Mouse (Mus musculus): Measurements from ENCODE around the gene Rrh.
A peak's percentile ranks its signal among the peaks of the same experiment; 100 is the strongest.

The Rrh gene

DNA sequence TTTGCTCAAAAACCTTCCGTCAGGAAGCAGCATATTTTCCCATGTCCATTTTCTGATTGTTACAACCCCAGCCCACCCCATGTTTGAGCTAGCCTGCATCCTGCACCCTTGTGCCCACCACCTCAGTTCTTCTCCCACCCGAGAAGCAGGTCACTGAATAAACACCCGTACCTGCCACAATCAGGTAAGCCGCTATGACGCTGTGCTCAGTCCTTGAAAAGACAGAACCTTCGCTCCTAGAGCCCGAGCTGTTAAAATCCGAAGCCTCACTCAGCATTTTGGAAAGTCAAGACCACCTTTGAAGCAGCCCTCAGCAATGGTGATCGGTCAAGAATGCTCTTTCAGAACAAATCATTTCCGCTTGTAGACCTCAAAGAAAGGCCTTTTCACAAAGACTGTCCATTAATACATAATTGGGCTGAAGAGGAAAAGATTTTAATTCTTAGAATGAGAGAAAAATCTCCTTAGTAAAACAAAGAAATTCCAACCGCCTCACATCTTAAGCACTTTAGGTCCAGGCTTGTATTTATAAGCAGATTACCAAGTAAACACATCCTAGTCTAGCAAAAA lies at the start of gene Rrh:
Rrh (minus strand) TSS at position 382 of the 570 bp plus-strand sequence.
- ATAC-seq (ENCODE audit: insufficient number of reproducible peaks, low FRiP score, low TSS enrichment) = no peak

DNA sequence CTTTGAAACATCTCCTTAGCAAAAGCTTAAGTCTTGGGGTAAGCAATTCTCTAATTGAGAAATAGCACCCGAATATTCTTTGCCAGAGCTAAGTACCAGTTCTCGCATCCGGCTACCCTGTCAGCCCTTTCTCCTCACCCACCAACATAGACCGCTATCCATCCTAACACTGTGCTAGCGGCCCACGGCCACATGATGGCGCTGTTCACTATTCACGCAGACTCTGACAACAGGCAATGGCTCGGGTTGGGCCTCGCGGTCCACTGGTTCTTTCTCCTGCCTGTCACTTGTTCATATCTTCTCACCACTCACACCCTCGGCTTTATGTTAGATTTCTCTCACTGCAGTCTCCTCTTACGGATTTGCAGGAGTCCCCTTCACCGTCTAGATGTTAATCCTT lies 41.3 kb upstream of the Rrh start:
- no peak for ATAC-seq (ENCODE audit: insufficient number of reproducible peaks, low FRiP score, low TSS enrichment)

DNA sequence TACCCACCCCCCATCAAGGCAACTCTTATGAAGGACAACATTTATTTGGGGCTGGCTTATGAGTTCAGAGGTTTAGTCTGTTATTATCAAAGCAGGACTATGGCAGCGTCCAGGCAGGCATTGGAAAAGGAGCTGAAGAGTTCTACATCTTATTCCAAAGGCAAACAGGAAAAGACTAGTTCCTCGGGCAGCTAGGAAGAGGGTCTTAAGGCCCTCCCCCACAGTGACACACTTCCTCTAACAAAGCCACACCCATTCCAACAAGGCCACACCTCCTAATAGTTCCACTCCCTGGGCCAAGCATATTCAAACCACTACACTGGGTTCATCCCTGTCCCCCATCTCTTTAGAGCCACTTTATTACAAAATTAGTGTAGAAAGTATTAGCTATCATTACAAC lies 40.2 kb upstream of the Rrh start:
- ATAC-seq (ENCODE audit: insufficient number of reproducible peaks, low FRiP score, low TSS enrichment) = no peak

DNA sequence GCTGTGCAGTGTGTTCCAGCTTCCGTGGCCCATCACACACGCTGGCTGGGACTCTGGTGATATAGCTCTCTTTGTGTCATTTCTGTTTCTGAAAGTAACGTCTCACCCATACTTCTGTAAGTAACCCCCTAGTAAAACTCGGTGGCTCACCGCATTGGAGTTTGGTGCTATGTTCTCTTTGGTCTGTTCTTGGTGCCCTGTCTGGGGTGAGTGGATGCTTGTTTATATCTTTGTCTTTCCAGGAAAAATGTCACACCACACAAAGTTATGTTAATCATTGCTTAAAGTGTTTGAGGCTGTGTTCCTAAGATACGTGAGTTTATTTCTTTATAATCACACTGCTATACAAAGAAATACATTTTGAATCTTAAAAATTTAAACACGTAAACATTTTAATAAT lies 24.5 kb upstream of the Rrh start:
- no peak for ATAC-seq (ENCODE audit: insufficient number of reproducible peaks, low FRiP score, low TSS enrichment)

DNA sequence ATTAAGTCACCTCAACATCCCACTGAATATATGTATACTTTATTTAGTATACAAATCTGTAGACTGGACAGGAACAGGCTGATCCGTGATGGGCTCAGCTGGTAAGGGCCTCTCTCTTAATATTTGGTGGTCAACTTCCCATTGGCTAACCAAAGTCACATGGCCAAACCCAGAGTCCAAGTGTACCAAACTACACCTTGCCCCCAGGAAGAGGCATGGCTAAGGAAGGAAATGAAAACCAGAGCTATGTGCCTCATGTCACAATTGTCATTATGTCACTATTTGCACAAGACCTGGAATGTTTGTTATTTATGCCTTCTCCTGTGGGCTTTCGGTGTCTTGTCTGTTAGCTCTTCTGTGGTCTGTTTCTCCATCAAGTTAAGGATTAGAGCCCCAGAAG lies 23.5 kb upstream of the Rrh start:
- ATAC-seq (ENCODE audit: insufficient number of reproducible peaks, low FRiP score, low TSS enrichment) = no peak

DNA sequence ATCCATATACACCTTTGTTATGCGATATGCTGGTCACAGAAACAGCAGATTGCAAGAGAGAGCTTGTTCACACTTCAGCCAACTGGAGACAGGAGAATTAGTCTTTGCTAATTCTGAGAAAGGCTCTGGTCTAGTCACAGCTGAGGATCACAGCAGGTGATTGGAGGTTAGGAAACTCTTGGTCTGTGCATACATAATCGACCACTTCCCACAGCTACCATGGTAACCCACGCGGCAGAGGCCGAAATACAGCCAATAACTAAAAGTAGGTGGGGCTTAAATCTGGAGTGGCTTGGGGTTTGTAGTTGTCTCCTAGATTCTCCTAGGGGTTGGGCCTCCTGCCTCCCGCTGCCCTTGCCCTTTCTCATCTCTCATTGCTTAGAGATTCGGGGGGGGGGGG lies 15.6 kb upstream of the Rrh start:
- ATAC-seq (ENCODE audit: insufficient number of reproducible peaks, low FRiP score, low TSS enrichment) = no peak

DNA sequence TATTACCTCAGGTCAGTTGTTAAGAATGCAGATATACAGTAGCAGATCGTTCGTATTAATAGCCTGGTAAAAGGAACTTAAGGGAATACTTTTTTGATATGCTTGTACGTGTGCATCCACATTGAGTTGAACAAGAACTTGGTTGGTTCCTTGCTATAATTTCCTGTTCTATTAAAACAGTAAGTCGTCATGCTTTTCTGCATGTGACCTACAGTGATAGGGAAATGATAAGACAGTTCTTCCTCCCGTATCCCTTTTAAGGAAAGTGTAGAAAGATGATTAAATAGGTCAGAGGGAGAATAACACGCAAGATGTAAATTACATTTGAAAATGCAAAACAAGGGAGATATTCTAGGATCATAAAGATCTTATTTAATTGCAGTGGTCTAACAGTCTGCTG lies 14.6 kb upstream of the Rrh start:
- ATAC-seq (ENCODE audit: insufficient number of reproducible peaks, low FRiP score, low TSS enrichment) = no peak

DNA sequence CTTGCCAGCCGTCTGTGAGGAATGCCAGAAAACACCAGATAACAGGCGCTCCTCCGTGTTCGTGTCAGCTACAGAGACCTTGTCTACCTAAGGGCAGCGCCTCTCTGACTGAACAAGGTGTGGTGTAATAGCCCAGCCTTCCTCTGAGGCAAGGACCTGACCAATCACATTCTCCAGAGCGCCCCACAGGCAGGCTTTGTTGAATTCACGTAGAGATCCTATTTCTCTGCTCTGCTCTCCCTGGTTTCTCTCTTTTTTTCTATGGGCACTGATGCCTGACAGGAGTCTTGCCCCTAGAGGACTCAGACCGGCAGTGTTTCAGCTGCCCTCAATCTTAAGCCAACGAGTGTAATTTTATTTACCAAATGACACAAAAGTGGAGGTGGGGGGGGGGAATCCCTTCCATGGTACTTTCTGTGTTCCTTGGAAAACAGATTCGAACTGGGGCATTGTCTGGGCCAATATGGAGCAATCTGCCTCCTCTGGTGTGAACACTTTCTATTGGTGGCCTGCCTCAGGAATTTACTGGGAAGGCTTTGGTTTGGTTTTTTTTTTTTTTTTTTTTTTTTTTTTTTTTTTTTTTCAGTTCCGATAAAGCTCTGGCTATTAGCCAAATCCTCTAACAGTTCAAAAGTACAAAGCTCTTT lies 13.8 kb upstream of the Rrh start:
- no peak for ATAC-seq (ENCODE audit: insufficient number of reproducible peaks, low FRiP score, low TSS enrichment)

DNA sequence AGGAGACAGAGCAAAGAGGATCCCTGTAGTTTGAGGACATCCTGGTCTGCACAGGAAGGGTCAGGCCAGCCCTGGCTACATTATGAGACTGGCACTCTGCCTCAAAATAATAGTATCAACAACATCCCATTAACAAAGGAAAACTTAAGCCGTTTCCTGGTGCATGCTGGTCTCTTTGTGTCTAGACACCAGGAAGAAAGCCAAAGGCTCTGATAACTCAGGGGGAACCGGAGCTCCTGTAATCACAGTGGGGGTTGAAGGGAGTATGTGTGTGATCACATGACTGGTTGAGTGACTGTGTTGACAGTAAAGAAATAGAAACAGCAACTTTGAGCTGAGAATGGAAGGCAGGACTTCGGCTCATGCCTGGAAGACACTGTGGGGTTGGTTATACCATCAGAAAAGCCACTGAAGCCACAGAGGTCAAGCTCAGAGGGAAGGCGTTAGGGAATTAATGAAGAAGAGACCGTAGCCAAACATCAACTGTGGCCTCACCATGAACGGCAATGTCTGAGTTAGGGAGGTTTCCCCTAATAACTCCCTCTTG lies 13.1 kb upstream of the Rrh start, which contains the start of gene Cfi:
Cfi (plus strand) TSS at position 497 of the 547 bp plus-strand sequence.
- no peak for ATAC-seq (ENCODE audit: insufficient number of reproducible peaks, low FRiP score, low TSS enrichment)

DNA sequence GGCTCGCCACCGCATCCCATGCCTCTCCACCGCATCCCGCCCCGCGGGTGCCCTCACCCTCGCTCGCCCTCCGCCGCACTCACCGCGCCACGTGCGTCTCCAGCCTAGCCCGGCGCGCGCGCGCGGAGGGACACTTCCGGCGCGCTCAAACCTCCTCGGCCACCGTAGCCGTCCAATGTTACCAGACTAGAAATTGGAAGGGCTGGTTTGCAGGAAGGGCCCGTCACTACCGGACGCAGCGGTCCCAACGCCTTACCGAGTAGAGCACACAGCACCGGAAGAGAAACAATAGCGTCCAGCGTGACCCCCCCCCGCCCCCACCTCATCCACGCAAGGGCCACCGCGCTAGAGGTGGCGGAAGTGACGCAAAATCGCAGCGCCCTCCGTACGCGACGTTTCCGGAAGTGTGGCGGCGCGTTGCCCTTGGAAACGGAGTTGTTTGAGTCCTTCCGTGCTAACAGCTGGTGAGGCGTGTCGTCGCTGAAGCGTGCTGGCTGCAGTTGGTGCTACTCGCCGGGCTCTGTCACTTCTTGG lies 8.7 kb upstream of the Rrh start, which contains the start of gene Gar1:
Gar1 (minus strand) TSS at position 362 of the 534 bp plus-strand sequence.
- peak; percentile 91 for ATAC-seq (ENCODE audit: insufficient number of reproducible peaks, low FRiP score, low TSS enrichment)

DNA sequence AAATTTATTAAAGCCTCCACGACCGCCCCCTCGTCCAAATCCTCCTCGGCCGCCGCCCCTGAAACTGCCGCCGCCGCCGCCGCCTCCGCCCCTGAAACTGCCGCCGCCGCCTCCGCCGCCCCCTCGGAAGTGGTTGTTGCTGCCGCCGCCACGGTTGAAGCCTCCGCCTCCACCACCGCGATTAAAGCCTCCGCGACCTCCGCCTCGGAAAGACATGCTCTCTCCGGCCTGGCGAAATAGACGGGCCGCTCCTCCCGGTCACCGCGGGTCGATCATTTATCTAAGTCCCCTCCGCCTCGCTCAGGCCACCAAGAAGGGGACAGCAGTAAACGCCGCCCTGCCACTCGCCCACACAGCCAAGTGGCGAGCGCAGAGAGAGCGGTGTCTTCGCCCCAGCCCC lies 8.2 kb upstream of the Rrh start:
- ATAC-seq (ENCODE audit: insufficient number of reproducible peaks, low FRiP score, low TSS enrichment) = no peak

DNA sequence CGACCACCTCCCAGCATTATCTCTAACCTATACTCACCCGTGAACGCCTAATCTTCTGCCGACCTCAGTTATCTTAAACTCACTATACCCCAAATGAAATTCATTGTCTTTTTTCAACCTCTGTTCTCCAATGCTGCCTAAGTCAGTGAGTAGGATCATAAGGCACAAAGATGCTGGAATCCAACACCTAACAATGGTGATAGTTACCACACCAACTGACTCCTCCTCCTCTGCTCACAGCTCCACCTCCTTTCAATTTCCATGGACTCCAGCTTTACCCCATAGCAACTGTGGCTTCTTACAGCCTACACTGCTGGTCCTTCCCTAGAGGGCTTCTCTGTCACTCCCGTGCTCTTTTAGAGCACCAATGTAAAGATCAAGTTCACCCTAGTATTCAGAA lies 5.3 kb upstream of the Rrh start:
- no peak for ATAC-seq (ENCODE audit: insufficient number of reproducible peaks, low FRiP score, low TSS enrichment)

DNA sequence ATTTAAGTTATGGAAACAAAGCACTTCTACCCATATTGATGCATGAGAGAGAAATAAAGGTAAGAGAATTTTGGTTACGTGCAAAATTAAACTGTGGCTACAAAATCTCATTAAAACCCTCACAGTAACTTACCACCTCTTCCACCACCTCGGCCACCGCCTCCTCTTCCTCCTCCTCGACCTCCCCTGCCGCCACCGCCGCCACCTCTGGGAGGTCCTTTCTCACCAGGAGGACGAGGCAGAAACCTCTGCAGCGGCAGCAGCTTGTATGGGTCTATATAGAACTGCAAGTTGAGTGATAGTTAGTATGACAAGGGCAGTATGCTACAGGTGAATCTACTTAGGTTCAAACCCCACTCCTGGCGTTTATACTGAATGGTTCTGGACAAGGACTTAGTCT lies 4.3 kb upstream of the Rrh start:
- no peak for ATAC-seq (ENCODE audit: insufficient number of reproducible peaks, low FRiP score, low TSS enrichment)

DNA sequence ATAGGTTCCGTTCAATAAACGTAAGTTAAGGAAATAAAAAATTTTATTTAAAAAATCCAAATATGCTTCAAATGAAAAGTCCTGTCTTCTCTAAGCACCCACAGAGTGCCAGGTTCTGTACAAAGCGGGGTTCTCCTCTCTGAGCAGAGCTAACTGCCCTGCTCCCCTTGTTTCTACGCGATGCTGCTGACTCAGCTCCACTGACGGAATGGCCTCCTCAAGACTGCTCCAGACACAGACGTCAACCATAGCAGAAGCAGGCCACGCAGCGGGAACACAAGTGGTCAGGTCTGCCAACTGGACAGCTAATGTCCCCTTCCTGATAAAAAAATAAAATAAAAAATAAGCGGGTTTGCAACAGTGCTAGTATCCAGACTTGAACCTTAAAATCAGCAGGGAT lies 2.5 kb upstream of the Rrh start:
- no peak for ATAC-seq (ENCODE audit: insufficient number of reproducible peaks, low FRiP score, low TSS enrichment)

DNA sequence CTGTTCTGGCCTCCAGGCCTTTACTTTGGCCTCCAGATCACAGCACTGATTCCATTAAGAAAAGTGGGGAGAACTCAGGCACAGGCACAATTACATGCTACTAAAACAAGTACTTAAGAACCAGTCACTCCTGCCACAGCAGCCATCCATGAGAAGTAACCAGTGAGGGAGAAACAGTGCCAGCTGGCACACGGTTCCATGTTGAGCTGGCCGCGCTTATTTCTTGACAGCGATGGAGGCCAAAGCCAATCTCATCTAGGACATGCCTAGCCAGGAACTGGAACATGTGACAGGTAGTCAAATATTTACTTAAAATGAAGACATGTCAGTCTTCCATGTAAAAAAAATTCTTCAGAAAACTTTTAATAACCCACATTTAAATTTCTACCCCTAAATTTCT lies 1.8 kb upstream of the Rrh start:
- ATAC-seq (ENCODE audit: insufficient number of reproducible peaks, low FRiP score, low TSS enrichment) = no peak

DNA sequence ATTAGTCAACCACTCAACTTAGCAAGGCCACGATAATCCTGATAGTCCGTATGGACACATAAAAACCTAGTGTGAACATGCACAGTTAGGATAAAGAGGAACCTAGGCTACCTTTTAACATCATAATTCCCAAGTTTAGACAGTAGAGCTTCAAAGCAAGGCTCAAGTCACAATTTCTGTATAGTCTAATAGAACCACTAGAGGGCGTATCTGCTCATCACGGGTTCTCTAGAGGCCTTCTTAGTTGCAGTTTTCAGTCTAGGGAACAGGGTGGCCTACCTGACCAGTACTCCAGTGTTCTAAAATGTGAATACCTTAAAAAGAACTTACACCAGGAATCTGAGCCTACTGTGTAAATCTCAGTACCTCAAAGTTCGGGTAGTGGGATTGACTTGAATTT lies 906 bp upstream of the Rrh start:
- peak; percentile 73 for ATAC-seq (ENCODE audit: insufficient number of reproducible peaks, low FRiP score, low TSS enrichment)

DNA sequence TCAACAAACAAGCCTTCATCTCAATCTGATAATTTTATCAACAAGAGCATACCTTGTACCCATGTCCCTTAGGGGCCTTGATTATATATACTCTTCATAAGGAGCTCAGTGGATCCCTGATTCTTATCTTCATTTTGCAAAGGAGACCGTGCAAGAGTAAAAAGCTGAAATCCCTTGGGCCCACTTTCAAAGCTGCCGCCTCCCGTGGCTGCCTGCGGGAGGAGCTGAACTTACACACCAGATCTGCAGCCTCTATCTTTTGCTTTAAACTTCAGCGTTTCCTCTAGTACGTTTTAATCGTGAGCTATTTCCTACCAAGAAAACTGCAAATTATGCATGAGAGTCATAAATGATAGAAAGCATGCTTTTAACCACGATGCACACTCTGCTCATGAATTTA lies 651 bp downstream of the Rrh start:
- ATAC-seq (ENCODE audit: insufficient number of reproducible peaks, low FRiP score, low TSS enrichment) = no peak

DNA sequence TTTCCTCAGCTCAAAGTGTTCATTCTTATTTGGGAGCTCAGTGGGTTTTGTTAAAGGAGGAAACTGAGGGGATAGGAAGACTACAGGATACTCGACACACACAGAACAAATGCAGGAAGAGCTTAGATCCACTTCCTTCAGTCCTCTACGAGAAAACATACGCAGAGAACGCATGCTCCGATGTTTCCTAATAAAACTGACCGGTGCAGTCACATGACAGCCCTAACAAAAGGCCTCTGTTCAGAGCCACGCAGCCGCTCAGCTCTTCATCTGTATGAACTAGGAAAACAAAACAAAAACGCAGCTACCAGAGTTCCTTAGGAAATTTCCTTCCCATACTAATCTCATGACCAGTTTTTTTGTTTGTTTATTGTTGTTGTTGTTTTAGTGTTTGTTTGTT lies 1.5 kb downstream of the Rrh start:
- no peak for ATAC-seq (ENCODE audit: insufficient number of reproducible peaks, low FRiP score, low TSS enrichment)

DNA sequence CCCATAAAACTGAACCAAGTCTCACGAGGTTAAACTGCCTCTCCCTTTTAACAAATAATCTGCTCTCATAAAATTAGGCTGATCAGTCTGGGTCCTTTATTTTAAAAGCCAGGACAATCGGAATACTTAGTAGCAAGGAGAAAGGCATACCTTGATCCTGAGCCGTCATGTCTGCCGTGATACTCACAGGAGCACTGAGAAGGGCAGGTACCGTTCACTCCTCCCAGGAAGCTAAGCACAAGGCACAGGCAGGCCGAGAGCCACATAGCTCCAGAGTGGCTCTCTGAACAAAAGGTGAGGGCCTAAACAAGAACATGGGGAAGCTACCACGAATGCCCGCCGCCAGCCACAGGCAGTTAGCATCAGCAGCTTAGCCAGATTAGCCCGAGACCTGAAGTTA lies 18.6 kb downstream of the Rrh start, which contains the start of gene Lrit3:
Lrit3 (minus strand) TSS at position 266 of the 400 bp plus-strand sequence.
- no peak for ATAC-seq (ENCODE audit: insufficient number of reproducible peaks, low FRiP score, low TSS enrichment)

DNA sequence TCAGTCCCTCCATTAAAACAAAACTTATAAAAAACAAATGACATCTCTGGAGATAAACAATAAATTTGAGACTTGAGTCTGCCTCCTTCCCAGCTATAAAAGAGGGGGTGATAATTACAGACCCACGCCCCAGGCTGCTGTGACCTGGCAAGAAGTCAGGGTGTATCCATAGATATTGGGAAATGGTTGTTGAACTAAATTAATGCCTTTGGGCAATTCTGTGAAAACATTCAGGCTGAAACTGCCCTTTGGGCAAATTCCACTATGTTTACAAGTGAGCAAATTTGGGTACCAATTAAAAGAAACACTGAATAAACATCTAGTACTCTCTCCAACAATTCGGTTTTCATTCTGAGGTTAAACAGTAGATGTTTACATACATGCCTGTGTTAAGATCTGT lies 23.4 kb downstream of the Rrh start:
- no peak for ATAC-seq (ENCODE audit: insufficient number of reproducible peaks, low FRiP score, low TSS enrichment)

DNA sequence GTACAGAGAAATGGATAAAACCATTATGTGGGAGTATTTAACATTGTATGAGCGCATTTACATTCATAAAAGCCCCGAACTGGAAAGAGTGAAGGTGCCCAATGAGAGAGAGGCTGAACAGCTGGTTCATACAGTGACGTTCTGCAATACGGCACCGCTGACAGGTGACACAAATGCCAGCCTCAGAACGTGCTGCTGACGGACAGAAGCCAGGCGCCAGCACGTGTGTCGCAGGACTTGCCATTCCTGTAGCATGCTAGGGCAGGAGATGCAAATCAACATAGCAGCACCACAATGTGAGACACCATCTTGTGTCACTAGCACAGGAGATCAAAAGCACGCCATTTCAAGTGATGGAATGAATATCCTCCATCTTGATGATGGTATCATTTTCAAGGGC lies 23.8 kb downstream of the Rrh start:
- ATAC-seq (ENCODE audit: insufficient number of reproducible peaks, low FRiP score, low TSS enrichment) = no peak

DNA sequence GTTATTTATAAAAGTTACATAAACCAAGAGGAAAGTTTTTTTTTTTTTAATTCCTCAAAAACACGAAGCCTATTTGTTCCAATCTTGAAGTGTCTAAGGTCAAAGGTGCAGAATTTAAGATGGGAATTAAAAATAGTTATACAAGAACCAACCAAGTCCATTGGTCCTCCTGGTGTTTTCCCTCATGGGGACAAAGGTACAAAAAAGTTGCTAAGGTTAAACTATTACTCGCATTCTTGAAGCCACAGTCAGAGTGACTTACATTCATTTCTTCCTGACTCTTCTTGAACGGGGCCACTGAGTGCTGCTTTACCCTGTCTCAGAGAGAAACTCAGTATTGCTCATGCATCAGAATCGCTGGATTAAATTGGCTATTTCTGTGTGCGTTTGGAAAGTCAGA lies 25.0 kb downstream of the Rrh start:
- ATAC-seq (ENCODE audit: insufficient number of reproducible peaks, low FRiP score, low TSS enrichment) = no peak

Data from cerebellum, adult (tissue).